Mouse (Mus musculus) ES-E14 (cell line): ENCODE measurements around the gene Zfp568. TPM values are rescaled to one million over a fixed set of nuclear protein-coding genes. Genes with fewer than 3 reads are reported as not detected.

Source experiments
- DNase-seq: peaks from one replicate; pipeline ENCODE4 v3.0.0-alpha.2; 2013; ENCODE audit warnings: low read depth, low spot score
- H3K27ac ChIP-seq: 2 replicates; pipeline ENCODE4 v1.5.1; 2012; ENCODE audit warnings: low read depth, mild to moderate bottlenecking, low read length, moderate library complexity, mixed read lengths; ENCODE audit not compliant: poor library complexity, insufficient read depth, severe bottlenecking
- H3K36me3 ChIP-seq: 2 replicates; pipeline ENCODE4 v1.6.1; 2012; ENCODE audit warnings: mild to moderate bottlenecking, low read length, moderate library complexity, mixed read lengths; ENCODE audit not compliant: control insufficient read depth, poor library complexity, insufficient read depth, severe bottlenecking
- H3K4me1 ChIP-seq, 2 experiments: fragments of 150-350 bp in 1 of 2; sonication (generic) in 1 of 2; 2 replicates each; pipeline ENCODE4 v1.6.1; 2012; ENCODE audit warnings: low read length in 2 of 2, mild to moderate bottlenecking in 1 of 2, mixed read lengths in 1 of 2; ENCODE audit not compliant: control insufficient read depth in 2 of 2, insufficient read depth in 2 of 2, poor library complexity in 1 of 2
- H3K4me3 ChIP-seq, 2 experiments: fragments of 150-350 bp in 1 of 2; sonication (generic) in 1 of 2; 2 replicates each; pipeline ENCODE4 v1.5.1; 2012; ENCODE audit warnings: low read length in 2 of 2, low read depth in 1 of 2, mild to moderate bottlenecking in 1 of 2, mixed read lengths in 1 of 2; ENCODE audit not compliant: insufficient read depth in 1 of 2, poor library complexity in 1 of 2, severe bottlenecking in 1 of 2
- H3K9ac ChIP-seq: 2 replicates; pipeline ENCODE4 v1.6.1; 2012; ENCODE audit warnings: low read depth, mild to moderate bottlenecking, low read length, mixed read lengths; ENCODE audit not compliant: poor library complexity, insufficient read depth, severe bottlenecking
- H3K9me3 ChIP-seq: fragments of 150-350 bp; sonication (generic); 2 replicates; pipeline ENCODE4 v1.6.1; 2012; ENCODE audit warnings: low read depth, mild to moderate bottlenecking, low read length; ENCODE audit not compliant: control insufficient read depth, insufficient read depth
- CHD2 ChIP-seq: IDR thresholded peaks from 2 replicates; pipeline ENCODE4 v1.6.1; 2014; ENCODE audit warnings: mild to moderate bottlenecking, low read depth, low read length, inconsistent platforms
- HCFC1 ChIP-seq: IDR thresholded peaks from 2 replicates; pipeline ENCODE4 v1.6.1; 2012; ENCODE audit warnings: low read length, inconsistent platforms, borderline replicate concordance; ENCODE audit not compliant: insufficient read depth
- MAFK ChIP-seq: IDR thresholded peaks from 2 replicates; pipeline ENCODE4 v1.6.1; 2014; ENCODE audit warnings: mild to moderate bottlenecking, low read depth, low read length, inconsistent platforms; ENCODE audit not compliant: insufficient read depth
- ZC3H11A ChIP-seq: IDR thresholded peaks from 2 replicates; pipeline ENCODE4 v1.6.1; 2012; ENCODE audit warnings: low read depth, mild to moderate bottlenecking, inconsistent platforms, low read length, borderline replicate concordance
- ZNF384 ChIP-seq: IDR thresholded peaks from 2 replicates; pipeline ENCODE4 v1.6.1; 2012; ENCODE audit warnings: low read depth, low read length, inconsistent platforms
- in situ Hi-C, 2 experiments: fragments of 600-800 bp; cut with MboI; formaldehyde crosslinking; loops; one replicate each; pipeline ENCODE4 v1.15.1; 2025; ENCODE audit warnings: low sequenced_read_pairs in 2 of 2, inconsistent platforms in 1 of 2; ENCODE audit not compliant: unreplicated experiment in 2 of 2
- total RNA-seq: library from RNA; depleted of rRNA; stranded (reverse); fragments of 300-350 nt; gene quantifications from 2 replicates; pipeline ENCODE4 v1.2.3, GENCODE M21; 2012

Zfp568 gene
- total RNA-seq, 1 experiment = 126 TPM

DNA sequence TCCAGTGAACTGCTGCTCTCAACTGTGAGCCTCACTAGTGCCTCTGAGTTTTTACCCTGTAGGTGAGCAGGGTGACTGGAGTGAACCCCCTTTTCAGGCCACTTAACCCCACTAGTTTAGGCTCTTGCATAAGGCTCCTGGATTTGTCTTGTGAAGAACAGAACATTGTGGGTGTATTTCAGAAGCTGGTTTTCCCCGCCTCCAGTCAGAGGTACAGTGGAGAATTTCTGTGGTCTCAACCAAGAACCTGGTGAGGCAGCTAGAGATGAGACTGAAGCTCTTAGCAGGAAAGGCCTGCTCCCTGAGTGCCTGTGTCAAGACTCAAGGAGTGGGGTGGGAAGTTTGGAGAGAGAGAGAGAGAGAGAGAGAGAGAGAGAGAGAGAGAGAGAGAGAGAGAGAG, 23.8 kb downstream of the Zfp568 start:
- no peak overlapping the region for H3K9ac ChIP-seq
- in situ Hi-C loops = no loop called here
- peaks cover 0 to 8% of the 10 kb centered on the region in 2 experiments; a peak in 1 of 4 replicates for H3K4me1 ChIP-seq
- H3K4me3 ChIP-seq = no peak overlapping the region
- H3K9me3 ChIP-seq = no peaks in the 10 kb centered on the region
- peaks cover 40% of the 10 kb centered on the region for H3K36me3 ChIP-seq
- no peak for DNase-seq
- no peak overlapping the region for H3K27ac ChIP-seq
- TF ChIP-seq MAFK (no peak), CHD2 (no peak), ZC3H11A (no peak), HCFC1 (no peak), ZNF384 (no peak)

DNA sequence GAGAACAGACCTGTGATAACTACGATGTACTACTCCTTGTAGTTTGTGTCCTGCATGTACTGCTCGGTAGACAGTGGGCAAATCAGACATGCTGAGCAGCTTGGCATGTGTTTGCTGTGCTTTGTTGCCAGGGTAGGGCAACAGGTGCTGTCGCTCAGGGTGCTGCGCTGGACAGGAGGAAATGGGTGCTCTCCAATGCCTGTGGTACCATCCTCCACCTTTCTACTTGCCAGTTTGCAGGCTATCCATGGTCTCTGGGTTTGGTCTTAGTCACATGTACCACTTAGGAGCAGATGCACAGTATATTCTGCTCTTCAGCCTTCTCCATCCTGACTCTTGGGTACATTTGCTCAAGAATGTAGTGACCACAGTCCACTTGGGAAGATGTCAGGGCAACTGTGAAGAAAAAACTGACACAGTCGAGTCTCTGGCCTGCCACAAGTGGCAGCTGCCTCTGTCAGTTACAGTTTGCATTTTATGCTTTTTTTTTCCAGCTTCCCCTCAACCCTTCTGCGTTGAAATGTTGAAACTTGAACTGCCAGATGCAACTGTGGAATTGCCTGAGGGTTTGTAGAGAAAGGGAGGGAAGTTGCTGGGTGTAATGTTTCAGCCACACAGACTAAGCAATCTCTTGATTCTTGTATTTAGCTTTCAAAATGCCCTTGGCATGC, 24.4 kb downstream of the Zfp568 start:
- no peak for TF ChIP-seq ZNF384
- no peak for TF ChIP-seq CHD2
- no peak for TF ChIP-seq MAFK
- no peak for TF ChIP-seq ZC3H11A
- TF ChIP-seq HCFC1 = no peak
- in situ Hi-C loops = no loop called here
- Histone ChIP-seq H3K9ac (no peak overlapping the region), H3K27ac (no peak overlapping the region), H3K4me3 (no peak overlapping the region), H3K9me3 (no peaks in the 10 kb centered on the region), H3K36me3 (peaks cover 38% of the 10 kb centered on the region), H3K4me1 (peaks cover 0 to 8% of the 10 kb centered on the region in 2 experiments; a peak in 1 of 4 replicates)
- DNase-seq = no peak

DNA sequence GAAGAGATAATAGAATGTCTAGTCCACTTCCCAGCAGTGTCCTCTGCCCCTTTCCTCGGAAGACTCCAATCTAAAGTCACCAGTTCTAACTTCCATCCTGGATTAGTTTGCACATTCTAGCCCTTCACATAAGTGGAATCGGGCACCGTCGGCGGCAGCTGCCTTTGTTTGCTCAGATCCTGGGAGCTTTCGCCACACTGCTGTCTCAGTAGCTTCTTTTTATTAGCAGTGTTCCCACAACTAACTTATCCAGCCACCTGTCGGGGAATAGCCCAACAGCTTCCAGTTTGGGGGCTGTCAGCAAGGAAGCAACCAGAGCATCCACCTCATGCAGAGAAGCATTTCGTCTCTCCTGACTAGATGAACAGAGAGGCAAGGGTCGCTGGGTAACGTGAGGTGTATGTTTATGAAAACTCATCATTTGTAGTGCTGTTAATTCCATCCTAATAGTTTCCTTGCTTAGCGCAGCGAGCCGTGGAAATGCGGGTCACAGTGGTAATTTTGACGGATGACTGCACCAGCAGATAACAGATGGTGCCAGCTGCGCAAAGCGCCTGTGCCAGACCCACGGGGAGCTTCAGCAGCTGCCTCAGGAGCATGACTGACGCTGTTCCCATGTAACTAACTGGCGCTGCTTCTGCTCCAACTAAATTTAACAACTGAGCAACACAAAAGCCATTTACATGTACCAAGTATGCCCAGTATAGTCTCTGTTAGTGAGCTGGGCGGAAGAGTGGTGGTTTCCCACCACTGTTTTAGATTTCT, 25.7 kb downstream of the Zfp568 start:
- H3K36me3 ChIP-seq = peaks cover 48% of the 10 kb centered on the region
- H3K4me1 ChIP-seq = peaks cover 0 to 8% of the 10 kb centered on the region in 2 experiments; a peak in 1 of 4 replicates
- in situ Hi-C loops = loop anchor here in 1 of 2 experiments (10.0 kb wide), 1 partner anchor 65 kb away; the partner anchor contains the start of gene Zfp82
- no peak overlapping the region for H3K9ac ChIP-seq
- no peak for DNase-seq
- TF ChIP-seq ZC3H11A (no peak), MAFK (no peak), ZNF384 (no peak), CHD2 (no peak), HCFC1 (no peak)
- H3K4me3 ChIP-seq = no peak overlapping the region
- no peak overlapping the region for H3K27ac ChIP-seq
- H3K9me3 ChIP-seq = no peaks in the 10 kb centered on the region

DNA sequence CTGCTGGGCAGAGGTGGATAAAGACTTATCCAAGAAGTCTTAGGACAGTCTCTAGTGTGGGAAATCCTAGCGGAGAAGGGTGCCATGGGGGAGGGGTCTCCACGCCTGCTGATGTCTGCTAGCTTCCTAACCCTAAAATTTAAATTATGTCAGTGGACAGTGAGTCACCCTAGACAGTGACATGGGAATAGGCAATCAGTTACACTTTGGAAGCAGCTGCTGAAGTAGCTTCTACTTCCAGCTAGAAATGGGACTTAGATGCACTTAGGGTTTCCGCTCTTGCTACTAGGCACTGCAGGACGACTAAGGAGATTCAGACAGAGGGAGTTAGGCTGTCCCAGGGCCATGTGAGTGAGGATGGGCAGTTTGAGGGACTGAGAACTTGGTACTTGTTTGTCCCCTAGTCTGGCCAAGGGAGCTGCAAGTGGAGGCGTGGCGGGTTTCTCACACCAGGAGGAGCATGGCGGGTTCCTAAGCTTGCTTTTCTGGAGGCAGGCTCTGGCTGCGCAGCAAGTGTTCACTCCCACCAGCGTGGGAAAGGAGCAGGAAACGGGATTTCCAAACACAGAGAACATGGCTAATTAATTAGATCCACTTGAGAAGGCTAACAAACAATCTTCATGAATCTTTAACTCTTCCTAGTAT, 26.9 kb downstream of the Zfp568 start:
- Histone ChIP-seq H3K4me3 (no peak overlapping the region), H3K9ac (no peak overlapping the region), H3K9me3 (no peaks in the 10 kb centered on the region), H3K4me1 (peaks cover 0 to 8% of the 10 kb centered on the region in 2 experiments; a peak in 1 of 4 replicates), H3K36me3 (peaks cover 51% of the 10 kb centered on the region), H3K27ac (no peak overlapping the region)
- in situ Hi-C loops = loop anchor here in 1 of 2 experiments (10.0 kb wide), 1 partner anchor 64 kb away; the partner anchor contains the start of gene Zfp82
- DNase-seq = no peak
- TF ChIP-seq ZC3H11A (no peak), ZNF384 (no peak)
